Mouse (Mus musculus): Measurements from ENCODE around the gene Plxdc2. TPM values are rescaled to one million over a fixed set of nuclear protein-coding genes. Genes with fewer than 3 reads are reported as not detected.

The Plxdc2 gene
- polyA plus RNA-seq, 1 experiment from 2014 or later, result 23.8 TPM

DNA sequence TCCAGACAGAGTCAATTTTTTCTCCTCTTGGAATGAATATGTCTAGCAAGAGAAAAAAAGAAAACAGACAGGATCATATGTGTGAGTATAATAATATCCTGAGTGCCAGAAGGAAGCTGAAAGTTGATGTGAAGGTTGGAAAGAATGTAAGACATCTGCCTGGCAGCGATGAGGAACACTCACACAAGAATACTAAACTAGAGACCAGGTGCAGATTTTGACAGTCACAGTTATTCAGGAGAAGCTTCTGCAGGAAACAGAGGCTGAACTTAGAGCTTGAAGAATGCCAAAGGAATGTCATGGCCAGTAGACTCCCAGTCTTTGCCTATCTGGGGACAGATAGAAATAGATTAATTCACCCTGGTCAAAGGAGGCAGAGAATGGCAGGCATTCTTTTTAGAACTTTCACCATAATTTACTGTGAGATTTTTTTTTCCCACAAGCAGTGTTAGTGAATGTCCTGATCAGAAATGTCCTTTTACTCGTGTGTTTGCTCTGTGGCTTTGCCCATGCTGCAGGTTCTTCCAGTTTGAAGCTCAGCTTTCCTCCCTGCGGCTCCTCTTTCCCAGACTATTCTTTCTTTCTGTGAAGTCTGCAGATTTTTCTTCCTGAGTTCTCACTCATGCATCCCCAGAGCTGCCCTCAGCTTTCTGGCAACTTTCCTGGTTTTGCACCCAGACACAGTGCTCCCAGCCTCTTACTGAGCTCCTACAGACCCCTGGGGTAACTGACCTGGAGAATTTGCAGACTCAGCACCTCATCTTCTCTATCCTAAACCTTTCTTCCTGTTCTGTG, 251.9 kb downstream of the Plxdc2 start:
- no peak for DNase-seq (ENCODE audit: low spot score)
- 71% methylated on average over 3 of the region's 3 CpGs for WGBS
- Histone ChIP-seq H3K4me1 (no peaks in the 10 kb centered on the region; the same call in 1 of the 2 replicates), H3K27ac (no peak overlapping the region), H3K27me3 (ENCODE audit: low read depth, poor library complexity, severe bottlenecking) (no peaks in the 10 kb centered on the region), H3K36me3 (no peaks in the 10 kb centered on the region), H3K9me3 (replicated peaks) (no peaks in the 10 kb centered on the region), H3K4me3 (no peak overlapping the region)

DNA sequence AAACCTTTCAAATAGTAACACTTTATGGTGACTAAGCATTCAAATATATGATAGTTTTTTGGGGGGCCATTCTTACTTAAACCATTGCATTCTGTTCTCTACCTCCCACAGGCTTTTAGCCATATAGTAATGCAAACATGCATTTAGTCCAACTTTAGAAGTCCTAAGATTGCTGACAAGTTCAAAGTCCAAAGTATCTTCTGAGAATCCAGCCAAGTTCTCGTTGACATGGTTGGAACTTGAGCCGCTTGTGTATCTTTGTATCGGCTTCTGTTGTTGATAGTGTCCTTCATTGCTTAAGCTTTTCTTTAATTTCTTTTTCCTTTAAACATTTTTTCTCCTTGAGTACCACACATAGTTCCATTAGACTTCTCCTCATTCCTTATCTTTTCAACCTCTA, 286.0 kb downstream of the Plxdc2 start:
- no peaks in the 10 kb centered on the region for H3K27me3 ChIP-seq (ENCODE audit: low read depth, poor library complexity, severe bottlenecking)
- no peak for DNase-seq (ENCODE audit: low spot score)
- H3K9me3 ChIP-seq (replicated peaks), result no peaks in the 10 kb centered on the region
- H3K4me3 ChIP-seq, result no peak overlapping the region
- 95% methylated on average over 3 of the region's 3 CpGs for WGBS
- H3K4me1 ChIP-seq, result no peaks in the 10 kb centered on the region
- H3K36me3 ChIP-seq, result no peaks in the 10 kb centered on the region
- H3K27ac ChIP-seq, result no peak overlapping the region

DNA sequence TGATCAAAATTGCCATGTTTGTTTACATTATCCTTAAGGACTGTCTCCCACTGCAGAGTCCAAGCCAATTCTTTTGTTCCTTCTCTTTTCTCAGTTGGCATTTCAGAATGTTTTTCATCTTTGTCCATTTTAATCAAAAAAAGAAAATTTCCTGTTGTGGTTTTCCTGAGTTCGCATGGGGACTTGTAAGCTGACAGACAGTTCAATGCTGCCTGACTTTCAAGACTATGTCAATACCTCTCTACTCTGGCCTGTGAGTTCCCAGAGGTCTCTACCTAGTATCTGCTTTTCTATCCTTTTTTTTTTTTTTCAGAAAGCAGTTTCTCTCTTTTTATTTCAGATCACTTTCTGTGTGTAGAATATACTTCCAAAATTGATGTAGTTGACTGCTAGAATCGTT, 295.6 kb downstream of the Plxdc2 start:
- no peaks in the 10 kb centered on the region for H3K4me1 ChIP-seq
- H3K36me3 ChIP-seq, result no peaks in the 10 kb centered on the region
- no peak overlapping the region for H3K4me3 ChIP-seq
- no peak for DNase-seq (ENCODE audit: low spot score)
- H3K9me3 ChIP-seq (replicated peaks), result no peaks in the 10 kb centered on the region
- H3K27ac ChIP-seq, result no peak overlapping the region
- H3K27me3 ChIP-seq (ENCODE audit: low read depth, poor library complexity, severe bottlenecking), result no peaks in the 10 kb centered on the region
- 92% methylated on average over 2 of the region's 2 CpGs for WGBS

DNA sequence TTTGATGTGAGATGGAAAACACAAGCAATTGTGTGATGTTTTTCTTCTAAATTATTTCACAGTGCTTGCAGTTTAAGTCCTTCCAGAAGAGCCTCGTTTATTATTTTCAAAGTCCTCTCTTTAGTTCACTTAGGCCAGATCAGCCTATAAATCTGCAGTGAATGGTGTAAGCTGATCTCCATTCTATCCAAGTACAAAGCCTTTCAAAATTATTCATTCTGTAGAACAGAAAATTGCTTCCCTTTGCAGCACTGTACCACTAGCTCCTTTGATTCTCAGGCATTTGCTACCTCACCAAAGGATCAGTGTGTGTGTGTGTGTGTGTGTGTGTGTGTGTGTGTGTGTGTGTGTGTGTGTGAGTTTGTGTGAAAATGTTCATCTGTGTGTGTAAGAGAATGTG, 308.4 kb downstream of the Plxdc2 start:
- Histone ChIP-seq H3K27ac (0 out of 2 replicates have a peak overlapping the region, but pooled peaks have one; percentile 53), H3K36me3 (peaks cover under 1% of the 10 kb centered on the region; the same call in 1 of the 2 replicates), H3K4me1 (peaks cover 33% of the 10 kb centered on the region), H3K9me3 (replicated peaks) (no peaks in the 10 kb centered on the region), H3K4me3 (no peak overlapping the region), H3K27me3 (ENCODE audit: low read depth, poor library complexity, severe bottlenecking) (no peaks in the 10 kb centered on the region)
- WGBS, result 17% methylated on average over 1 of the region's 1 CpGs
- DNase-seq (ENCODE audit: low spot score), result no peak

DNA sequence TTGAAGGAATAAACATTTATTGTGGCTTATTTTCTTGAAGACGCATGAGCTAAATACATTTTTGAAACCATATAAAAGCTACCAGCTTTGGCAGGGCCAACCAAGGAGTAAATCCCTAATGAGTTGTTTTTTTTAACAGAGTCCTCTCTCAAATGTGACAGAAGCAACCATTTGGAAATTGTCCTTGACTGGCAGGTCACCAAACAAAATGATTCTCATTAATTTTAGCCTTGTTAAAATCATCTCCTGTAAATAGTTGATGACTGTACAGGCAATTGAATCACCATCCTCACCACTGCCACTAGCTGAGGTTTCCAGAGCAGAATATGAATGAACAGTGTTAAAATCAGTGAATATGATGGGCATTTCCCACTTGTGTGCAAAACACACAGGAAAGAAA, 312.3 kb downstream of the Plxdc2 start:
- peaks cover 23% of the 10 kb centered on the region for H3K4me1 ChIP-seq
- H3K27ac ChIP-seq, result no peak overlapping the region
- no peaks in the 10 kb centered on the region for H3K27me3 ChIP-seq (ENCODE audit: low read depth, poor library complexity, severe bottlenecking)
- no peaks in the 10 kb centered on the region for H3K9me3 ChIP-seq (replicated peaks)
- no peak overlapping the region for H3K4me3 ChIP-seq
- peaks cover 3% of the 10 kb centered on the region; the same call in 1 of the 2 replicates for H3K36me3 ChIP-seq
- WGBS, result 96% methylated on average over 1 of the region's 1 CpGs
- no peak for DNase-seq (ENCODE audit: low spot score)

DNA sequence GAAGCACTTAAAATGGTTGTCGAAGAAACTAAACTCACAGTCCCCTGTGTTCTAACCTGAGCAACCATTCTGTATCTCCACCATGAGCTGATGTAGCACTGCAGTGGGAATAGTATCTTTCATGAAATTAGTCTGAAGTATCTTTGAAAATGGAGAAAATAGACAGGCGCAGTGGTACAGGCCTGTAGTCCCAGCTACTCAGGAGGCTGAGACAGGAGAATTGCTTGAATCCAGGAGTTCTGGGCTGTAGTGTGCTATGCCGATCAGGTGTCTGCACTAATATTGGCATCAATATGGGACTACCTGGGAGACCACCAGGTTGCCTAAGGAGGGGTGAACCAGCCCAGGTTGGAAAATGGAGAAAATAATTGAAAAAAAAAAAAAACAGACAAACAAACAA, 326.8 kb downstream of the Plxdc2 start:
- no peak overlapping the region for H3K27ac ChIP-seq
- H3K27me3 ChIP-seq (ENCODE audit: low read depth, poor library complexity, severe bottlenecking), result no peaks in the 10 kb centered on the region
- no peaks in the 10 kb centered on the region for H3K9me3 ChIP-seq (replicated peaks)
- no peaks in the 10 kb centered on the region for H3K4me1 ChIP-seq
- WGBS, result 94% methylated on average over 3 of the region's 3 CpGs
- DNase-seq (ENCODE audit: low spot score), result no peak
- H3K36me3 ChIP-seq, result no peaks in the 10 kb centered on the region
- no peak overlapping the region for H3K4me3 ChIP-seq

DNA sequence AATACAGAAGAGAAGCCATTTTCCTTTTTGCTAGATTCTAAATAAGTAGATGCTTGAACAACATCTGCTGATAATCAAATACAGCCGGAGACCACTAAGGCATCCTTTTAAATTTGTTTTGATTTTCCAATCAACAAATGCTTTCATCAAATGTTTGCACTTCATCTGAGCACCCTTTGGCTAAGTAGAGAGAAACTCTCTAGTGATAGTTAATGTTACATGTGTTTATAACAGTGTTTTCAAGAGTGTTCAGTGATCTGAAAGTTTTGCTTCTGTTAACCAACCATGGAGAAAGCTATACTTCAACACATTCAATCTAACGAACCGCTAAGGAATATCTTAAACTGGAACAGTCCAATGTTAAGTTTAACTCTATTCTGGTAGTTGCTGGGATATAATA, 327.6 kb downstream of the Plxdc2 start:
- Histone ChIP-seq H3K4me3 (no peak overlapping the region), H3K36me3 (no peaks in the 10 kb centered on the region), H3K4me1 (no peaks in the 10 kb centered on the region), H3K27me3 (ENCODE audit: low read depth, poor library complexity, severe bottlenecking) (no peaks in the 10 kb centered on the region), H3K9me3 (replicated peaks) (no peaks in the 10 kb centered on the region), H3K27ac (no peak overlapping the region)
- DNase-seq (ENCODE audit: low spot score), result no peak
- WGBS, result 80% methylated on average over 3 of the region's 3 CpGs

DNA sequence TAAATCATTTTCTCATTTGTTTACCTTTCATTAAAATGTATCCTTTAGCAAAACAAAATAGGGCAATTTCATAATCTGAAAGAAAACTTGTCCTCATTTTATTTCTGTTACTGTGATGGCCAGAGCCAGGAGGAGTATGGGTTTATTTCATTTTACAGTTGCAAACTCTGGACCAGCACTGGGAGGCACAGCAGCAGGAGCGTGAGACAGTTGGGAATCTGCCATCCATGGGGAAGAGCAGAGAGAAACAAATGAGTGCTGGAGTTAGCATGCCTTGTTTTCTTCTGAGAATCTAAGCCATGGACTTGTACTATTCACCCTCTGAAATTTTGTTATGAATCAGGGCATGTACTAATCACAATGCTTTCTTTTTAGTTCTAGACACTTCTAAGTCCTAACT, 328.4 kb downstream of the Plxdc2 start:
- Histone ChIP-seq H3K9me3 (replicated peaks) (no peaks in the 10 kb centered on the region), H3K27me3 (ENCODE audit: low read depth, poor library complexity, severe bottlenecking) (no peaks in the 10 kb centered on the region), H3K4me3 (no peak overlapping the region), H3K27ac (no peak overlapping the region), H3K36me3 (no peaks in the 10 kb centered on the region), H3K4me1 (no peaks in the 10 kb centered on the region)
- DNase-seq (ENCODE audit: low spot score), result no peak
- WGBS, result 79% methylated on average over 1 of the region's 1 CpGs

DNA sequence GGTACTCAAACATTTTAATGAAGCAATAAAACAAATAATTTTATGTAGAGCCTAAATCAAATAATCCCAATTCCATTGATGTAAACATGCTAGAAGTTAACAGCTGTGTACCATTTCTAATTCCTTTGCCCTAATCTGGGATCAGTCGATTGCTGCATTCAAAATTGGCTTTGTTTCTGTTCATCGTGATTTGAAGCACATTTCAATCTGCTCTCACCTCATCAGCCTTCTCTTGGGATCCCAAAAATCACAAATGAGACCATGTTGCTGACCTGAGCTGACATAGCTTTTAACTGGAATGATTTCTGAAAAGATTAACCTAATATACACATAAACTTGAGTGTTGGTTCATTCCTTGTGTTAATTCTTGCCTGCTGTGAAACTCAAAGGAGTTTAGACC, 340.3 kb downstream of the Plxdc2 start:
- H3K9me3 ChIP-seq (replicated peaks), result no peaks in the 10 kb centered on the region
- WGBS, result 51% methylated on average over 2 of the region's 2 CpGs
- H3K4me3 ChIP-seq, result no peak overlapping the region
- H3K27me3 ChIP-seq (ENCODE audit: low read depth, poor library complexity, severe bottlenecking), result no peaks in the 10 kb centered on the region
- H3K27ac ChIP-seq, result no peak overlapping the region
- no peak for DNase-seq (ENCODE audit: low spot score)
- no peaks in the 10 kb centered on the region for H3K36me3 ChIP-seq
- no peaks in the 10 kb centered on the region for H3K4me1 ChIP-seq

DNA sequence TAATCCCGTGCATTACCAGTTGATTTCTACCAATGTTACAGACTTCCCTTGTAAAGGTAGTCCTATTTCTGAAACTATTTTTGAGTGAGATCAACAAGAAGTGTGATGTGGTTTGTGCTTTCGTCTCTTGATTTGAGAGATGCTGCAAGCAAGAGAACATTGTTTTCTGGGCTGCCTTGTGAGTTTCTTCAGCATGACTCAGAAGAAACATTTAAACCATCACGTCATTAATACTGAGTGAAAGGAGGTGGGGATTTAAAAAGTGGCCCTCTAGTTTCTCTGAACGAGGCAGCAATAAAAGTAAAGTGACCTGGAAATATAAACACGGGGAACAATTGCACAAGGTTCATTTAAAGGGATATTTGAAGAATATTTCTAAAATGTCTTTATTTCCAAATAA, 341.1 kb downstream of the Plxdc2 start:
- no peaks in the 10 kb centered on the region for H3K36me3 ChIP-seq
- no peak overlapping the region for H3K4me3 ChIP-seq
- no peak for DNase-seq (ENCODE audit: low spot score)
- H3K9me3 ChIP-seq (replicated peaks), result no peaks in the 10 kb centered on the region
- WGBS, result 67% methylated on average over 5 of the region's 5 CpGs
- no peak overlapping the region for H3K27ac ChIP-seq
- no peaks in the 10 kb centered on the region for H3K4me1 ChIP-seq
- no peaks in the 10 kb centered on the region for H3K27me3 ChIP-seq (ENCODE audit: low read depth, poor library complexity, severe bottlenecking)

DNA sequence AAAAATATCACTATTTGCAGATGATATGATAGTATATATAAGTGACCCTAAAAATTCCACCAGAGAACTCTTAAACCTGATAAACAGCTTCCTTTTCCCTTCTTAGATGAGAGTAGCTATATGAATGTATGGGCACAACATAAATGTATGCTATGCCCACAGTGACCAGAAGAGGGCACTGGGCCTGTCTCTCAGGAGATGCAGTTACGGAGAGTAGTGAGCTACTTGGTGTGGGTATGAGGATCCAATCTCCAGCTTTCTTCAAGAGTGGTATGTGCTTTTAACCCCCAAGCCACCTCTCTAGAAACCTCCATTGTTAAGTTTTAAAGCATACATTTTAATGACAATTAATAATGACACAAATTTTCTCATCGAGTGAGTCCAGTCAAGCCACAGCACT, 350.1 kb downstream of the Plxdc2 start:
- no peak overlapping the region for H3K4me3 ChIP-seq
- WGBS, result 89% methylated on average over 2 of the region's 2 CpGs

DNA sequence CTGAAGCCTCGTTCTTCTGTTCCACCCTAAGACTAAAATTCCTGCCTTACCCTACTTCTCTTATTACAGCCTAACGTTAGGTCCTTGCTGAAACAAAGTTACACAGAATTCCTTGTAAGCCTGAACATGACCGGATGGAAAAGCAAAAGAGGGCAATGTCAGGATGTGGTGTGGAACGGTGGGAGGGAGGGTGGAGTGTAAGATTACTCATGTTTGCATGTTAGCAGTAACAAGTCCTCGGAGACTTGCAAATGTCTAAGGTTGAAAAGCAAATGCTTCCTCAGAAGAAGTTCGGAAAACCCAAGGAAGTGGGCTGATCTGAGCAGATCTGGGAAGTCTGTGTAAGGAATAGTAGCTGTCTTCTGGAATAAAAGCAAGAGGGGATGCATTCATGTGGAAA, 353.8 kb downstream of the Plxdc2 start:
- no peaks in the 10 kb centered on the region for H3K9me3 ChIP-seq (replicated peaks)
- H3K27ac ChIP-seq, result no peak overlapping the region
- H3K27me3 ChIP-seq (ENCODE audit: low read depth, poor library complexity, severe bottlenecking), result no peaks in the 10 kb centered on the region
- no peaks in the 10 kb centered on the region for H3K4me1 ChIP-seq
- no peak overlapping the region for H3K4me3 ChIP-seq
- 75% methylated on average over 6 of the region's 6 CpGs for WGBS
- no peaks in the 10 kb centered on the region for H3K36me3 ChIP-seq
- no peak for DNase-seq (ENCODE audit: low spot score)

More for the DNA sequence above, 350.1 kb downstream of the Plxdc2 start:
- Histone ChIP-seq H3K9me3 (replicated peaks) (no peaks in the 10 kb centered on the region), H3K4me1 (no peaks in the 10 kb centered on the region), H3K27ac (no peak overlapping the region), H3K36me3 (no peaks in the 10 kb centered on the region), H3K27me3 (ENCODE audit: low read depth, poor library complexity, severe bottlenecking) (no peaks in the 10 kb centered on the region)
- no peak for DNase-seq (ENCODE audit: low spot score)

DNA sequence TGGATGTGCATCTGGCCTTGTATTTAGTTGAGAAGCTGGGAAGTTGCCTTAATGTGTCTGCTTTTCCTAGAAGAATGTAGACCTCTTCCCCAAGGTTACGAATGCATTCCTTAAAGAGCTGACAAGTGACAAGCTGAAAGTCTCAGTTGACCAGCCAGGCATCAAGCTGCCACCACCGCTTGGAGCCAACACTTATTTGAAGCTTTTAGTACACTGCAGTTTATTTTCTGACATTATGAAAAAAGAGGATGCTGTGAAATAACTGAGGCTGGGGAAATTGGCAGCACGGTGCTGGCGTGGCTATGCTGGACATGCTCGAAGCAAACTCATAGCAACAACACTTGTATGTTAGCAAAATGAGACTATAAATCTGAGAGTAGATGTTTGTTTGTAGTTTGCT, 374.9 kb downstream of the Plxdc2 start:
- no peak overlapping the region for H3K27ac ChIP-seq
- H3K36me3 ChIP-seq, result no peaks in the 10 kb centered on the region
- no peaks in the 10 kb centered on the region for H3K4me1 ChIP-seq
- no peaks in the 10 kb centered on the region for H3K27me3 ChIP-seq (ENCODE audit: low read depth, poor library complexity, severe bottlenecking)
- H3K4me3 ChIP-seq, result no peak overlapping the region
- no peaks in the 10 kb centered on the region for H3K9me3 ChIP-seq (replicated peaks)
- no peak for DNase-seq (ENCODE audit: low spot score)
- 54% methylated on average over 5 of the region's 5 CpGs for WGBS

DNA sequence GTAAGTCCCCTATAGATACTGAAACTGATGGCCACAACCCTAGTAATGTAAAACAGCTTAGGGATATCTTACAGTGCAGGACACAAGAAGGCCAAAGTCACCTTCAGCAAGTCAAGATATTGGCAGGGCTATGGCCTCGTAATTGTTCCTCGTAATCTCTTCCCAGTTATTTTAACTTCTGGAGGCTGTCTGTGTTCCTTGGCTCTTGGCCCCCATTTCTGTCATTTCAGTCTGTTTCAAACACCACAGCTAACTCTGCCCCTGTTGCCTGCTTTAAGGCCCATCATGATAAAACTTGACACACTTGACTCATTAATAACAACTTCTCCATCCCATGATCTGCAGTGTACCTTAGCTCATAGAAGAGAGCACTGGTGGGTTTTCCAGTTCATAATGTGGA, 378.3 kb downstream of the Plxdc2 start:
- WGBS, result 96% methylated on average over 2 of the region's 2 CpGs
- Histone ChIP-seq H3K36me3 (no peaks in the 10 kb centered on the region), H3K4me1 (peaks cover 4% of the 10 kb centered on the region; the same call in 1 of the 2 replicates), H3K27me3 (ENCODE audit: low read depth, poor library complexity, severe bottlenecking) (no peaks in the 10 kb centered on the region), H3K4me3 (no peak overlapping the region), H3K9me3 (replicated peaks) (no peaks in the 10 kb centered on the region), H3K27ac (no peak overlapping the region)
- DNase-seq (ENCODE audit: low spot score), result no peak
